Mouse (Mus musculus) adrenal gland, adult 8-10 months (tissue): ENCODE data around the gene Adgrg2. TPM values are rescaled to one million over a fixed set of nuclear protein-coding genes. Genes with fewer than 3 reads are reported as not detected.
A peak's percentile ranks its signal among the peaks of the same experiment; 100 is the strongest.

Source experiments
- DNase-seq: peaks from one replicate; pipeline ENCODE4 v3.0.0; 2022
- total RNA-seq, 4 experiments: library from RNA; stranded (reverse); gene quantifications; 2 replicates each; pipeline ENCODE4 v1.2.4; 2022

The Adgrg2 gene
- total RNA-seq: 1 to 10 TPM; 3.4 to 8.0 (median 3.9) TPM

DNA sequence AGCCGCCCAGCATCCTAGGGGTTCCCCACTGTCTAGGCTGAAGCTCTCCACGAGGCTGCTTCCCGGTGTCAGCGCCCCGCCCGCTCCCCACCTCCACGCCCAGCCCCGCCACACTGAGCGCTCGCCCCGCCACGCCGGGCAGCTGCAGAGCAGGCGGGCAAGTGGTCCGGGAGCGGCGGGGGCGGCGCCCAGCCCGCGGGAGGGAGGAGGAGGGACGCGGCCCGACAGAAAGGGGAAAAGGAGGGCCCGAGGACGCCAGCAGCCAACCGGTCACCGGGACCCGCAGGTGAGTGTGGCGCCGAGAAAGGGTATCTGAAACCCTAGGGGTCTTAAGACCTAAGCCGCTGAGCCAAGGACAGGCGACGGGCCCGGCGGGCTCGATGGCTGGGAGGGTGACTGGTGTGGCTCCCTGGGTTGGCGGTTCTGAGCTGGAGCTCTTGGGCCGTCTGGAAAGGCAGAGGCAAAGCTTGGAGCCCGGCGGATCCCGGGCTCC lies at the start of gene Adgrg2:
Adgrg2 (plus strand) TSS at position 227 of the 493 bp plus-strand sequence.
- no peak for DNase-seq

DNA sequence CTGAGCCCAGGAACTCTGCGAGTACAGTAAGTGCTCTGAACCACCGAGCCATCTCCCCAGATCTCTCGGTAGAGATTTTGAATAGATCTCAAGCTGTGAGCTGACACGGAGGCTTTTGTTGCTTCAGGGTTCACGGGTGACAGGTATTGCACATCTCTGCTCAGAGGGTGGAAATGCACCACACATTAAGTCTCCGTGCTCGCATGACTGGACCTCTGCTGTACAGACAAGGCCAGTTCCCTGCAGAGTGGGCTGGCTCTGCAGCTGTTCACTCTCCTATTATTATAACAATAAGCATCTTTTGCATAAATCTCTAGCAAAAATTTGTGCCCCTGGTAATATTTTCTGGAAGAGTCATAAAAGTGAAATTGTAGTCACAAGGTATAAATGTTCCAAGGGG lies 39.5 kb upstream of the Adgrg2 start:
- no peak for DNase-seq

DNA sequence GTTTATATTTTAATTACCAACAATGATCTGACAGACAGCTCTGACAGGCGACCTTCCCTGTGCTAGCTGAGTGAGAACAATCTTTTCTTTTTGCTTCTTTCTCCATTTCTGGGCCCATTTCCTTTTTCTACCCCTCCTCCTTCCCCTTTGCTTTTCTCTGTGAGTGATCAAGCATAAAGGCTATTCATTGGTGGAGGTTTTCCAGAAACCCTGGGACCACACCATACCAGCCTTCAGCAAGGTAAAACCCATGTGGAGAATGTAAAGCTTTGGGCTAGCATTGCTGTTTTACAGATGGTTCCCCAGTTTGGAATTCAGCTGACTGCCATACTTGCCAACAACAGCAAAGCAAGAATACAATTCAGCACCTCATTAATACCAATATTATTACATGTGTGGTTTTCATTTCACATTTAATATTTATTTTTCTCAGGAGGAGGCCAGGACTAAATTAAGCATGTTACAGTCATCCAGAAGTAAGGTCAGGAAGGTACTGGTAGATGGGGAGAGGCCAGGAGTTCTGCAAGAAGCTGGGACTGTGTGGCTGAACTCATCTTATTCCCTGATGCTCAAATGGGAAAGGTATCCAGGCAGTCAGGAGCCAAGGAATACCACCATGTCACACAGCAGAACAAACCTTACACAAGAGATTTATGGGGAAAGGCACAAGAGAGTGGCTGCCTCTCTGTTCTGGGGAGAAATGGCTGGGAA lies 38.4 kb upstream of the Adgrg2 start:
- no peak for DNase-seq

DNA sequence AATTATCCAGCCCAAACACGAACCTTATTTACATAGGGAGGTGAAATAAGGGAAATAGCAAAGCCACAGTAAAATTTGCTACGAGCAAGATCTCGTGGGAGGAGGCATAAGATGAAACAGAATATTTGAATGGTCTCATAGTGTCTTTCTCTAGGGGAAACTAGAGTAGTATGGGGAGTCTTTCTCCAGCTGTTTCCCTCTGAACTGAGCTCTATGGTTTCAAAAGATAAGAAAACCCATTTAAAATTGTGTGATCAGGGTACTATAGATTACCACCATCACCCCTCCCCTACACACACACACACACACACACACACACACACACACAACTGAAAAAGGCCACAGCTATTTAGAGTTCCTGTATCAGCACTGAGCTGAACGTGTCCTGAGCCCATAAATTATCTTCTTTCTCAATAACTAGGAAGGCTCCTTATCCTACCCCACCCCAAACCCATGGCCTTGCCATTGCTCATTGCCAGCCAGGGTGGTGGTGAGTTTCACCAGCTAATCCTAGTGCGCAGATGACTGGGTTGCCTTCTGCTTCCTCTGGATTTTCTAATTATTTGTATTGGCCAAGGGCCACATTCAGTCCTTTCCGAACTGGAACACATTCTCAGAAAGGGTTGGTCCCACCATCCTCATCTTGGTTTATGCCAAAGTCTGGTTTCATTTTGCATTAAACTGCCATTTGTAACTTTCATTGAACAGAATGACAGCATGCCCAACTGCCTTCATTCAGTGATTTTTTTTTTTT lies 5.6 kb upstream of the Adgrg2 start:
- DNase-seq: peak; percentile 44

DNA sequence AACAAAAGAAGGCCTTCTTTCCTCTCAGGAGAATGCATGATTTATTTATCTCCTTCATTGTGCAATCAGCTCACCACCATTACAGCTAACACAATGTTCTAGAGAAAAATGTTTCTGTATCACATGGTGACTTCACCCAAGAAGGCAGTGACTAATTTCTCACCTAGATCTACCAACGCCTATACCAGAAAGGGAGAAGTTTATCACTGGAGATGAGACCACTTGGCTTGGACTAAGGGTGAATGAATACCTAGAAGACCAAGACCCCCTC lies 5.1 kb upstream of the Adgrg2 start:
- no peak for DNase-seq

DNA sequence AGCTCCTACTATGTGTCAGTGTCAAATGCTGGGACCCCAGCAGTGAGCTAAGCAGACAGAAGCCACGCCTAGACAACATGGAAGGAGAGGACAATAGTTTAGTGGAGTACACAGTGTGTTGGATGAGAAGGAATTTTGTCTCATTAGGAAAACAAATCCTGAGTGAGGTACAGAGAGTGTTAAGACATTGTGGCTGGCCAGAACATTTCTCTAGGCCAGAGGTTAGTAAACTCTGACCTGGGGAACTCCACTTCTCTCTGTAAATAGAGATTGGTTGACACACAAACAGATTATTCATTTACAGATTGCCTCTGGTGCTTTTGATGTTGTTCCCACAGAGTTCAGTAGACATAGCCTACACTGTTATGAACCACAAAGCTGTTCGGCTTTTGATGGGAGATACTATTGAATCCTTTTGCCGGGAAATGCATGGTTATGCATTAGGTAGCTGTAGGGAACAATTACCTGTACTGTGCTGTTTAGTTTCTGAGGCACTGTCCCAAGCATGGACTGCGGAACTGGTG lies 22.5 kb downstream of the Adgrg2 start:
- no peak for DNase-seq

DNA sequence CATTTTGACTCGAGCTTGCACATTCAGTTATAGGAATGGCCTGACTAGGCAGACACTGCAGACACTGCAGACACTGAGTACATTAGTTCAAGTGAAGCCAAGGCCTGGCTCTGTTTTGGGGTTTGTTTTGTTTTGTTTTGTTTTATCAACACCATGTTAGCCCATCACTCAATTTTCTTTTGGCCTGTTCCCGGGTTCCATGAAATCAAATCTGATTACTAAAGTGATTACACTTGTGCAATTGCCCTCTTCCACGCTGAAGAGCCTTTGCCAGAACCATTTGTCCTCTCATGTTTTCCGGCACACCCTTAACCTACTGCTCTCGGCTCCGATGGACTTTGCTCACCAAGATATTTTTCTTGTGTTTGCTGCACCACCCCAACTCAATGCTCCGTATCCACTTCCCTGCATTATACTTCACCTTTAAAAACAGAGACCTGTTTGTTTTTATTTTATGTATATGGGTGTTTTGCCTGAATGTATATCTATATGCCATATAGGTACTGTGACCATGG lies 23.4 kb downstream of the Adgrg2 start:
- no peak for DNase-seq

DNA sequence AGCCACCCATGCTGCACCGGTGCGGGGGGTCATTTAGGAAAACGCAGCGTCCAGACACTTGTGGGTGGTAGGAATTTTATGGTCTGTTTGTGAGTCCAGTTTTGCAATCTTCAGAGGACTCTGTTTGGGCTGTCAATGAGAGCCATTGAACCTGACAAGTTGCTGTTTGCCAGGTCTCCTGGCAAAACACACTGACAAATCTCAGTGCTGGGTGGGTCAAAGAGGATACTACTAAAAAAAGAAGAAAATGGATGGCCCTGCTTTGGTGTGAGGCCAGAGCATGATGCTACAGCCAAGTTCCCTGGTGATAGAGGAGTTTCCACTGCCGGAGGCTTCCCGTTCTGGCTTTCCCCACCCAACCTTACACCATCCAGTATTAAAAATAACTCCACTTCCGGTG lies 27.9 kb downstream of the Adgrg2 start:
- DNase-seq: no peak

DNA sequence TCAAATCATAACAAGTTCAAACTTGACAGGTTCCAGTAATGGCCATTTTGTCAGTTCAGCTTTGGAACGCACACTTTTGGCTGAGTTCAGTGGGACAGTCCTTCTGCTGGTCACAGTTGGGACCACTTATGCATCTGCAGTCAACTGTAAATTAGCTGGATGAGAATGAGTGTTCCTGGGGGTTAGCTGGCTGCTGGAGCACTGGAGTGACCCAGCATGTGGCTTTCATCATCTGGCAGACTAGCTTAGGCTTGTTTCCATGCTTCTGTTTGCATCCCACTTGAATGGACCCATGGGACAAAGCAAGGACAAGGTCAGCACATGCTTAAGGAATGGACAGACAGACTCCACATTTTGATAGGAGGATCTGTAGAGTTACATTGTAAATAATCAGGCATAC lies 33.2 kb downstream of the Adgrg2 start:
- no peak for DNase-seq

DNA sequence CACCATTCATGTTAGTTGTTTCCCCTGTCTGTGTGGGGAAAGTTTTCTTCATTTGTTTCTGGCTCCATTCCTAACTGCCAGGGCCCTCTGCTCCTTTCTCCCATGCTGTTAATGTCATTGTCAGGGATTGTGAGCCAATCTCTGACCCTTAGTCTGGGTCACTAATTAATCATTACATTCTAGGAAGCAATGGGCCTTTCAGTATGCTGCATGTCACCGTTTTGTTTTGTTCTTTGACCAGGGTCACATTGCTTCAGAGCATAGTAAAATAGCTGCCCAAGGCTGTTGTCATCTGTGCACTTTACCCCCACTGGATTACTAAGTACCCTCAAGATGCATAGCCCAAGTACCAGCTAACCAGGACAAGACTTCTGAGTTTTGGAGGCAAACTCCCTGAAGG lies 36.0 kb downstream of the Adgrg2 start:
- peak; percentile 19 for DNase-seq

DNA sequence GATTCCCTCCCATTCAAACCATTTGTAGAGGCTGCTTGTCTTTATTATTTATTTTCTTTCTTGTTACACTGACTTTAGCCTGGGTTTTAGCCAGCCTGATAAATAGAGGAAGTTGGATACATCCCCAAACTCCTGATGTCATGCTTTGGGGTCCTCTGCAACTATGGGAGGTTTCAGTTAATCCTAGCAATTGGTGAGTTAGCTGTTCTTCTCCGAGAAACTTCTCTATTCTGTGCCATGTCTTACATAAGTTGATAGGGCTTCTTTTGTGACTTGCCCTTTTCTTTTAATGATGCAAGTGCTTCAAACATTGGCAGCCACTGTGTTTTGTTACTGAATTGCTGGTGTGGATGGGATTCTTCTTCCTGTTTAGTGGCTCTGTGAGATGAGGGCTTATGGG lies 36.4 kb downstream of the Adgrg2 start:
- no peak for DNase-seq

DNA sequence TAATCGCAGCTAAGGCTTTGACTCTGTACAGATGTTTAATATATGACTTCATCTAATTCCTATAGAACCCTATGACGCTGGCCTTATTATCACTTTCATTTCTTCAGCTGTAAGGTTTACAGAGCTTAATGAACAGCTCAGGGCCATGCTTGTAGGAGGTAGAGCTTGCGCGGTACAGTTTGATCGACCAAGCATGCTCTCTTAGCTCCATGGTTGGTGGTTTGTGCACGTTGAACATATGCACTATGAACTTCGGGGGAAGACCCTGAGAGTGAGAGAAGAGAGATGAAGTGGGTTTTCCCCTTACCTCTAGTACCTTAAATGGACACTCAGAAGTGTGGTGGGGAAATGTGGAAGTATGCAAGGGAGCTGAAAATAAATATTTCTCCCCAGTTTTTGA lies 41.7 kb downstream of the Adgrg2 start:
- DNase-seq: no peak

DNA sequence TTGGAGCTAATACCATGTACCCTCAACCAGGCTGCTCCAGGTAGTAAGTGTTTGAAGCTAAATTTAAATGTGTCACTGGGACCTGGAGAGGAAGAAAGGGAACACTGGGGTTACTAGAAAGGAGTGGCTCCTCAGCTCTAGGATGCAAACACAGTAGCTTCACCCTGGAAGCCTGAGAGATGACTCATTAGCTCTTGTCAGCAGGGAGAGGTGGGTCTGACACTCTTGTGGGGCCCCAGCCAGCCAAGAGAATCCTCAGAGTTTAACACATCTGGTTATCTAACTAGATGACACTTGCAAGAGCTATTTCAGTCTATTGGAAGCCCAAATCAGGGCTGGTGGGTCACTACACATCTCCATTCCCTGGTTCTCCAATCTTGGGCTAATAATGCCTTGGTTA lies 50.8 kb downstream of the Adgrg2 start:
- no peak for DNase-seq

DNA sequence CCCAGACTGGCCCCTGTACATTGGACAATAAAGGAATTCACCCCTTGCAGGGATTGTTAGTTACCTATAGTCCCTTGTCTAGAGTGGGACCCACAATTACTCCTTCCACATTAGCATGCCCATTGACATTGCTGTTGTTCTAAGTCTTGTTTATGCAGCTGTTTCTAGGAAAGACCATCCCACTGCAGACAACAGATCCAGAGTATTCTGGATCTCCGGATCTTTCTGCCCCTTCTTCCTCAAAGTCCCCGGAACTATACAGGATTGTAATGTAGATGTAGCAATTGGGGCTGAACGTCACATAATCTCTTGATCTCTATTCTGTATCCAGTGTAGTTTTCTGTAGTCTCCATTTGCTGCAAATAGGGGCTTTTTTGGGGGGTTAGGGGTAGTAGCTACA lies 57.9 kb downstream of the Adgrg2 start:
- DNase-seq: no peak

DNA sequence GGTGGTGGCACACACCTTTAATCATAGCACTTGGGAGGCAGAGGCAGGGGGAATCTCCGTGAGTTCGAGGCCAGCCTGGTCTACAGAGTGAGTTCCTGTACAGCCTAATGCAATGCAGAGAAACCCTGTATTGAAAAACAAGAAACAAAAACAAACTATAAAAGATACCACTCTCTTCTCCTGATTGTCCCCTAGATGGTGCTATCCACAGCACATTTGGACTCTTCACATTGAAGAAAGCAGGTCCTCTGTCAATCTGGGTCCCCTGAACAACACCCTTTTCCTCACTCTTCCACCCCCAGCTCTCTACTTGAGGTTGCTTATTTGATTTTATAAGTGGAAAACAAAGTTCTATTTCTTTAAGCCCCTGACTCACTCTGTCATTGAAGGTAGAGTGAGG lies 58.9 kb downstream of the Adgrg2 start:
- no peak for DNase-seq

DNA sequence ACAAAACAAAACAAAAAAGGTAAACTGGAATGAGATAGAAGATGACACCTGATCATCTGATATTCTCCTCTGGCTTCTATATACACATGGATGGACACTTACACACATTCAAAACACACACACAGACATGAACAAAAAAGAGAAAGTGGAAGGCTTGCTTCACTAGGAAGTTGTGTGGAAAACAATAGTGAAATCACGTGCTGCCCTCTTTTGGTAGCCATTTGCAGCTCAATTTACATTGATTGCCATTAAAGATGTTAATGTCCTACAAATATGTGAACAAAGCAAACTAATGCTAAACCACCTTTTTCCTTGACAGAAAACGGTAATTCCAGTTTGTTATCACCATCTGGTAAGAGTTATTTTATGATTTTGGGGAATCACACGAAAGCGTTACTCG lies 65.2 kb downstream of the Adgrg2 start:
- DNase-seq: no peak

DNA sequence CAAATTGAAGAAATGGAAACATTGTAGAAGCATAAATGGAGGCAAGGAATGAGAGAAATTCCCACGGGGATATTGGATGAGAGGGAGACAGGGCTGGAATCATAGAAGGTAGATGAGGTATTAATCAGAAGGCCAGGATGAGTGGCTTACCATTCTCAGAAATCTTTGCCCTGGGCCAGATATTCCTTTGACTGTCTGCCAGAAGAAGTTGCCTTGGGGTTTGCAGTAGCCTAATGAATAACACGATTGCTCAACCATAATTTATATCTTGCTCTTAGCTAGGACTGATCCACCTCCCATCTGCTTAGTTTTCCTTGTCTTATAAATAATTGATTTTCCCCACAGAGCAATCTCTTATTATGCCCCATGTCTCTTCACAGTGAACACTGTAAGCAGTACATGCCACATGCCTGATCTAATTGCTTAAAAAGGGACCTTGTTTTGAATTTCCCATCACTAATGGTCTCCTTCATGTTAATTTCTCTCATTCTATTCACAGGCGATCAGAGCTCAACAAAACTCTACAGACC lies 80.8 kb downstream of the Adgrg2 start:
- DNase-seq: peak; percentile 26

DNA sequence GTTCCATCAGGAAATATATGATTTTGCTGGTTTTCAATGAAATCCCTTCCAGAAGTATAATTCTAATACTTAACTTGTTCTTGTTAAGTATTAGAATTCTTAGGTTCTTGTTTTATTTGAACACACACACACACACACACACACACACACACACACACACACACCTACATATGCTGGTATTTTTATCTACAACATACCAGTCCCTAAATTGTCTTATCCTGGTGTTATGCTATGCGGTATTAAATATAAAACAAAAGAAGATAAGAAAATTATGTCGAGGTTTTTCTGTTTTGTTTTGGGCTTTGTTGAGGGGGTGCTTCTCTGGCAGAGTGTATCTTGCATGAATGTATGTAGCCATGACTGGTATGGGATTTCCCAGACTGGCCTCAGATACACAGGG lies 99.3 kb downstream of the Adgrg2 start:
- DNase-seq: no peak

DNA sequence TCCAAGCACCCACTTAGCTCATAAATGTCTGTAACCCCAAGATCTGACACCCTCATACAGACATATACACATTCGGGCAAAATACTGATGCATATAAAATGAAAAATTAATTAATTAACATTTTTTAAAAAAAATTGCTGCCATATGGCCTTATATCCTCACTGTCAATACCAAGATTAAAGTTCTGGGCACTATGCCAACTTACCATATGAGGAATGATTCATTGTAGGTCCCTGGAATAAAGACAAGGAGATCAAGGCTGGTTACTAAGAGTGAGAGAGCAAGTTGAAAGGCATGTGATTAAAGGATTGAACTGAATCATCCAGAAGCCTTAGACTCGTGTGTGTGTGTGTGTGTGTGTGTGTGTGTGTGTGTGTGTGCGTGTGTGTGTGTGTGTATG lies 103.8 kb downstream of the Adgrg2 start:
- no peak for DNase-seq

DNA sequence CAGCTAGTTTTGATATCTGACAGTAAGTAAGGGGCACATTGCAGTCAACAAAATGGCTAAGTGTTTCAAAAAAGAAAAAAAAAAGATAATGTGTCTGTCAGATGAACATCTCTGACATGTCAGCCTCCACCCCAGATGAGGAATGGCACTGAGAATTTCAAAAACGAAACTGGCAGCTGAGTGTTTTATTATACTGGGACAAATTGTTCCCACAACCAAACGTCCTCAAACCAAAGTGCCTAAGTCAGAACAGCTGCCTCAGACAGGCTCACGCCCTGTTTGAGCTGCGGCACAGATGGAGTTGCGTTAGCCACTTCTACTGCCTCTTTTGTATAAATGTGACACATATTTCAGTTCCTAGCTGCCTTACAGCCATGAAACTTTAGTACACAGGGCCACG lies 104.4 kb downstream of the Adgrg2 start:
- no peak for DNase-seq

DNA sequence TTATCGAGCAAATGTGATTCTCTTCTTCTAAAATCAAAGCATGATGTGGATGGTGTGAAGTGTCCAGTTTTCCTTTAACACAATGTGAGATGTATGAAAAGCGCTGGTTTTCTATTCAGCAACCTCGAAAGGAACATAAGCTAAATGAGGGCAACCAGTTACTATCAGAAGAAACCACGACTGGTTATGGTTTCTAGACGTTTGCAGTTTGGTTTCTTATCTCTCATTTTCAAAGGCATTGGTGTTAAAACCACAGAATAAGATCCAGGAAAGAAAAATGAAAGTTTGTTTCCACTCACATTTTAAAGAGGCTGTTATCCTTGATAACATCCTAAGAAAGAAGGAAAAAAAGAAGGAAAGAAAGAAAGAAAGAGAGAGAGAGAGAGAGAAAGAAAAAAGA lies 106.0 kb downstream of the Adgrg2 start:
- DNase-seq: no peak

DNA sequence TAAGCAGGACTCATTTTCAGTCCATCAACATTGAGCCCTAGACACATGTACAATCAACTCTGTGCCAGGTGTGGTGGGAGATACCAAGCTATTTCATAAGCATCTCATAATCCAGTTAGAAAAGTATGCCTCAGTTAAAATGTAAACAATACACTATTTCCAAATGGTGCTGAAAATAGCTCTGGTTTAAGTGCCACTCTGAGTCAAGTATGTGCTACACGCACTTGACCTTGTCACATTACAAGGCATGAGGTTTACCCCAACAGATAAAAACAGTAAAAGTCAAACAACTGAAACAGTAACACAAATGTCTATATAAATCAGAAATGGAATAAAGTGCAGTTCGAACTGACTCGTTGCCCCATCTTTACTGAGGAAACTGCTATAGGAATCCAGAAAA lies 110.6 kb downstream of the Adgrg2 start:
- no peak for DNase-seq

DNA sequence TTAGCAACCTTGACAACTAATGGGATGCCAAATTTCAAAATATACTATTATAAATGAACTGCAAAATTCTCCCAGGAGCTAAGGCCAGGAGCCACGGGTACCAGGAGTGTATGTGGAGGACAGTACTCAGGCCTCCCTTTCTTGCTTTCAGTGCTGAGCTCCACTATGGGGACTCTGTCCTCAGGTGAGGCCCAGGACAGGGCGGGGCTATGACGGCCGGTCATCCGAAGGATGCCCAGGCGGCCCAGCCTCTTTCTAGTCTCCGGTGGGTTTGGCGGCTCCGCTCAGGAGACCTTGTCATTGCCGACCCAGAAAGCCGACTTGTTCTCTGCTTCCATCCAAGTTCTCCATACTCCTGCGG lies 111.2 kb downstream of the Adgrg2 start:
- no peak for DNase-seq
